Mouse (Mus musculus): ENCODE data around the gene Cnih3. TPM values are rescaled to one million over a fixed set of nuclear protein-coding genes. Genes with fewer than 3 reads are reported as not detected.

Cnih3 gene
- total RNA-seq, 2 experiments from 2014 or later: not detected

DNA sequence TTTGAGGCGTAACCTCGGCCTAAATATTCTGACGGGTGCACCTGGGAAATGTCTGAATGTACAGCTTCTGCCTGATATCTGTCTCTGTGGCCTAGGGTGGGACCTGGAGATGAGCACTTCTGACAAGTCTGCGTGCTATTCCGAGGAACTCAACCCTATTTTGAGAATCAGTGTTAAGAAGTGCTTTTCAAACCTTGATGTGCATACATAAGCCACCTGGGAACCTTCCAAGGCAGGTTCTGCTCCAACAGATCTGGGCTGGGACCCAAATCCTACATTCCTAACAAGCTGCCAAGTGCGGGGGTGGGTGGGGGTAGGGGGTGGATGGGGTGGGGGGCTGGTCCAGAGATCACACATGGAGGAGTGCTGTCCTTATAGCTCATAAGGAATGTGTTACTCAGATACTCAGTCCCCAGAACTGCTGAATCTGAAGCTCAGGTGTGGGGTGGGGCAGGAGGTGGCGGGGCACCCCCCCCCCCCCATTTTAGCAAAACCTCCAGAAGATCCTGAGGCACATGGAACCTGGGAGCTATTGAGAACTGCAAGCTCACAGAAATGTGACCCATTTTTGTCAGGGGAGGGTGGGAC is 89.3 kb downstream of the Cnih3 start:
- no peak for ATAC-seq (replicated peaks; ENCODE audit: low FRiP score, poor library complexity, severe bottlenecking)

DNA sequence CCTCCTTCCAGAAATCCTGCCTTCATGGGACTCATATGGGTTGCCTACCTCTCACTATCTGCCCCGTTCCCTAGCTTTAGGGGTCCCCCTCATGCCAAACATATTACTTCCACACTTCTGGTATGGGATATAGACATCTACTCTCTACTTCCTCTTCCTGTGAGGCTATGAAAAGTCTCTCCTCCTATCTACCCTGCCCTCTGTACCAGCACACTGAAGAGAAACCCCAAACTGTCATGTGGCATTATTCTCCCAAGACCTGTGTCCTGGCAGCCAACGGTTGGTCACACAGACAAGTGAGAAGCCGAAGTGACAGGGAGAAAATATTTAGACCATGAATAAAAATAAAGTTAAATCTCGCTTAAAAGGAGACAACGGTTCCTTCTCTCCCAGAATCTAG is 92.6 kb downstream of the Cnih3 start:
- no peak for ATAC-seq (replicated peaks; ENCODE audit: low FRiP score, poor library complexity, severe bottlenecking)

DNA sequence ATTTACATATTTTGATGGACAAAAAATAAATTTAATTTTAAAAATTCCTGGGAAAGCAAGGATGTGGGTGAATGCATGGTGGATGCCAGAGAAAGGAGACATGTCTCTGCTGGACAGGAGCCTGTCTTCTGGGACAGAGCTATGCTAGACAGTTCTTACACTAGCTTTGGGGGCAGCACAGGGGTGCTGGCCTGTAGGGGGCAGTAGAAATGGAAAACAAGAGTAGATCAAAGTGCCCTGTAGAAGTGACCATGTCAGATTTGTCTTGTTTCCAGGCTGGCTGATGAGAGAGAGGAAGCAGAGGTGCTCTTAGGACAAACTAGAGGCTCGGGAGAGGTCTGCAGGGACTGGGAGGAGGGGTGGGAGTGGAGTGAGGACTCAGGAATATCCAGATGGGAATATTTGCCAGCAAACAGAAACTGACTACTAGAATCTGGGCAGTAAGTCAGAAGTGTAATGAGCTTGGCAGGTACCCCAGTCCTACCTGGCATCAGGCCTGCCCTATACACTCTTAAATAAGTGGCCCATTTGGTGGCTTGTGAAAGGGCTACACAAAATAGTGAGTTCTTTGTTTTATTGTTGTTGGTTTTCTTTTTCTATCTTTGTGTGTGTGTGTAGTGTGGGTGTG is 93.3 kb downstream of the Cnih3 start:
- ATAC-seq (replicated peaks; ENCODE audit: low FRiP score, poor library complexity, severe bottlenecking): no peak

DNA sequence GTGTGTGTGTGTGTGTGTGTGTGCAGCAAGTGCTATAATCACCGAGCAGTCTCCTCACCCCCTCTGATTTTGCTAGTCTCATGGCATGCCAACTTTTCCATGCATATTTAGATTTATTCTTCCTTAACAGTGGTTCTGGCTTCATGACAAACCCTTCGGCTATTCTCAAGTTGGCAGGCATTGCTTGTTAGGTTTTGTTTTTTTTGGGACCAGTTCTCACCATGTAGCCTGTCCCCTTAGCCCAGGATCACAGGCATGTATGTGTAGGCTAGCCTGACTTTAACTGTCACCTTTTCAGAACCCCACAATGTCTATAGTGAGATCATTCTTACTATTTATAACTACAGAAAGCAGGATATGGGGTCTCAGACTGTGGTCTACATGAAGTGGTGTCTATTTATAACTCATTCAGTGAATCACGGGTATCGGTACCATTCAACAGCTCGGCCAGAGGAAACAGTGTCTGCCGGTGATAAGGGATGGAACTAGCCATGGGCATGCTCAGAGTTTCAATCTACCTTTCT is 94.2 kb downstream of the Cnih3 start:
- no peak for ATAC-seq (replicated peaks; ENCODE audit: low FRiP score, poor library complexity, severe bottlenecking)

DNA sequence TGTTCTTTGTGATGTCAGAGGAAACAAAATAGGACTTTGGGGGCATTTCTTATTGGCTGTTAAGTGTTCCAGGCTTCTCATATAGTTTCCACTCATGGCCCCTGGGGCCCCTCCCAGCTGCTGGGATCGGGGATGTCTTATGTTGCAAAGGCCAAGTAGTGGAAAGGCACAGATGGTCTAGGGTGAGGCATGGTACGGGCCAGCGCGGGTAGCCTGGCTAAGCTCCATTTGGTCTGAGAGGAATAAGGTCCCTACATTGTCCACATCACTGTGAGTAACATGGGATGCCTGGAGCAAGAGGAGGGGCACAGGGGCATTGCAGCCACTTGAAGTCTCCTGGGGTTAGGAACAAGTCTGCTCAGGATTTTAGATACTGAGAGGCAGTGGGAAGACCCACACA is 95.1 kb downstream of the Cnih3 start:
- no peak for ATAC-seq (replicated peaks; ENCODE audit: low FRiP score, poor library complexity, severe bottlenecking)

DNA sequence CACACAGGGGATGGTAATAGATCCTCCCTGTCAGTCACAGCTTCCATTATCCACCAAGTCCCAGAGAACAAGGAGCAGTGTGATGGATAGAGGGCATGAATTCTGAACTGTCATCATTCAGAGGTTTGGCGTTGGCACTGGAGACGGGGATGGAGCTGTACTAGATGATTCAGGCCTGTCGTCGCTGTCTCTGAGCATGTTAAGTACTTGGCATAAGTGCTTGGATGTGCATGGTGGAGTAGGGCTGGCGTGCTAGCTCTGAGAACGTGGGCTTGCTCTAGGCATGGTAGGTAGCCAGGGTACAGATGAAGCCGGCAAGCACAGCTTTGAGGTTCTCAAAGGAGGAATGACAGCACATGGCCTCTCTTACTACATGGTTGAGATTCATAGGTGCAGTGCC is 95.6 kb downstream of the Cnih3 start:
- no peak for ATAC-seq (replicated peaks; ENCODE audit: low FRiP score, poor library complexity, severe bottlenecking)

DNA sequence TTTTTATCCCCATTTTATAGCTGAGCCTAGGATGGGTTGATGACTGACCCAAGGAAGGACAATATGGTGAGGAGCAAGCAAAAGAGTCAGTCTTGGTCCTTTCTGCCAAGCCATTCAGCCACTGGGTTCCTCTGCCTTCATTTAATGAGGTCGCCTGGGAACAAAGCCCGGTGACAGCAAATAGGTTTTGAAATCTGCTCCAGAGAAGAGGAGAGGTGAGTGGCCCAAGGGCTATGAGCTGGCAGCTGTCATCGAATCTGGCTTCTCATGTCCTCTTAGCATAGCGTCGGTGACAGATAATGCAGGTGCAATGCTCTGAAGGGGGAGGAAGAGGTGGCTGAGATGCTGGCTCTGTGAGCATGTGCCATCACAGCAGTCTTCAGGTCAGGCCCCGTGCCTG is 100.7 kb downstream of the Cnih3 start:
- ATAC-seq (replicated peaks; ENCODE audit: low FRiP score, poor library complexity, severe bottlenecking): no peak

DNA sequence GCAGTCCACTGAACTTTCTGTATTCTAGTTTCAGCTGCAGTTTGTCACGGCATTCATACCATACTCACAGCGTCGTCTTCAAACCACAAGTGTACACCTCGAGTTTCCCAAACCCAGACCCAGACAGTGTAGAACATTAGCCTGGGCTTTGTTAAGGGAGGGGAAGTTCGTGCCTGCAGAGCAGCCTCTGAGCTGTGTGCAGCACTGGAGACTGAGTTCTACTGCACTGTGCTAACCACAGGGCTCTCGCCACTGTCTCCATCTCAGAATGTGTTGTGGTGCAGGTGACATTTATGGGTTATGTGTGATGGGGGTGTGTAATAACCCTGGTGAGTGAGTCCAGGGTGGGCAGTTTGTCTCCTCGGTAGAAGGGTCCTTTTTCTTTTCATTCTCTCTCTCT is 104.5 kb downstream of the Cnih3 start:
- ATAC-seq (replicated peaks; ENCODE audit: low FRiP score, poor library complexity, severe bottlenecking): no peak

DNA sequence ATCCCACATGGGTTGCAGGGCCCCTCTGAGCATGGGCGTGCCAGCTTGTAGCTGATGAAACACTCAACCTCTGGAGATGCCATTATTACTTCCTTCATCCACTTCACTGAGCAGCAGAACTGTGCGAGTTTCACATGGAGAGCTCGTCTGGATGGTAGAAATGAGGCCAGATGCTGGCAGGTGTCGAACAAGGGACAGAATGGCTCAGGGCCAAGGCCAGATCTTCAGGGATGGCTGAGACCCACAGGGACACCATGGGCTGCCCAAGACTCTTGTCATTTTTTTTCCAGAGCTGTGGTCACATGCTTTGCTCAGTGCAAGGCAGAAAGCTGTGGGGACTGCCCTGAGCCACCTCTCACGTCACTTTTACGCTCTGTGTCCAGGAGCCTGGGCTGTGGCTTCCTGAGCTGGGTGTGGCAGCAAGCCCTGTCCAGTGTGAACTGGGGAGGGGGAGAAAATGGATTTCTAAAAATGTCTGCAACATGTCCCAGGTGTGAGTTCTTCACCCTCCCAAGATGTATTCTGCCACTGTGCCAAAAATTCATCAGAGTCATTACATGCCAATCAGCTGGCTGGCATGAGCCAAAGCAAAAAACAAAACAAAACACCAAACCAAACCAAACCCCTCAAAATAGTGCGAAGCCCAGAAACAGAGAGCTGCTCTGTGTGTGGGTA is 107.1 kb downstream of the Cnih3 start:
- ATAC-seq (replicated peaks; ENCODE audit: low FRiP score, poor library complexity, severe bottlenecking): no peak

DNA sequence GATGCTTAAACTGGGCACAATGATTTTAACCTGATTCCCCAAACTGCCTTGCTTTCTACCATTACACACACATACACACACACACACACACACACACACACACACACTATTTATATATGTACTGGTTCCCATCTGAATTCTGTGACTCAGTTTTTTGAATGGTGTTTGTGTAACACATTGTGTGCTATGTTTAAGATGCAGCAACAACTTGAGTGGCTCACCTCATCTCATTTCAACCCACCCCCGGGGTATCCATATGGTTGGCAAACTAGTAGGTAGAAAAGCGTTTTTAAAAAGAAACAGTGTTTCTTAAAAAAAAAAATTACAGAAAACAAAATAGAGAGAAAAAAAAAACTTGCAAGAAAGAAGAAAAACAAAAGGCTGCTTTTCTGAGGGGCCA is 107.9 kb downstream of the Cnih3 start:
- no peak for ATAC-seq (replicated peaks; ENCODE audit: low FRiP score, poor library complexity, severe bottlenecking)

DNA sequence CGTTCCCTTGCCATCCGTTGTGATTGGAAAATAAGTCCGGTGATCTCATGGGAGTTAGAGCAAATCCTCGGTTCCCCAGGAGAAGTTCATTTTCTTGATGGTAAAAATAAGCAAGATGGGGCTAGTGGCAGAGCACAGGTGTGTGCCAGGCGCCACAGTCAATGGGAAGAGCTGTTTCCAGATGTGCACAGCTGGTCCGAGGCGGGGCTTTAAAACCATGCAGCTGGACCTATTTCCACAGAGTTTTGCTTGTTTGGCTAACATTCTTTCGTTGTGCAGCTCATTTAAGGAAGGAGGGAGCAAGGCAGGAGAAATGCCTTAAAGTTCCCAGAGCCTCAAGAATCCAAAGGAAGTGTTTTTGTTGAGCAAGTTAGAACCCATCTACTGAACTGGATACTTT is 109.1 kb downstream of the Cnih3 start:
- no peak for ATAC-seq (replicated peaks; ENCODE audit: low FRiP score, poor library complexity, severe bottlenecking)

DNA sequence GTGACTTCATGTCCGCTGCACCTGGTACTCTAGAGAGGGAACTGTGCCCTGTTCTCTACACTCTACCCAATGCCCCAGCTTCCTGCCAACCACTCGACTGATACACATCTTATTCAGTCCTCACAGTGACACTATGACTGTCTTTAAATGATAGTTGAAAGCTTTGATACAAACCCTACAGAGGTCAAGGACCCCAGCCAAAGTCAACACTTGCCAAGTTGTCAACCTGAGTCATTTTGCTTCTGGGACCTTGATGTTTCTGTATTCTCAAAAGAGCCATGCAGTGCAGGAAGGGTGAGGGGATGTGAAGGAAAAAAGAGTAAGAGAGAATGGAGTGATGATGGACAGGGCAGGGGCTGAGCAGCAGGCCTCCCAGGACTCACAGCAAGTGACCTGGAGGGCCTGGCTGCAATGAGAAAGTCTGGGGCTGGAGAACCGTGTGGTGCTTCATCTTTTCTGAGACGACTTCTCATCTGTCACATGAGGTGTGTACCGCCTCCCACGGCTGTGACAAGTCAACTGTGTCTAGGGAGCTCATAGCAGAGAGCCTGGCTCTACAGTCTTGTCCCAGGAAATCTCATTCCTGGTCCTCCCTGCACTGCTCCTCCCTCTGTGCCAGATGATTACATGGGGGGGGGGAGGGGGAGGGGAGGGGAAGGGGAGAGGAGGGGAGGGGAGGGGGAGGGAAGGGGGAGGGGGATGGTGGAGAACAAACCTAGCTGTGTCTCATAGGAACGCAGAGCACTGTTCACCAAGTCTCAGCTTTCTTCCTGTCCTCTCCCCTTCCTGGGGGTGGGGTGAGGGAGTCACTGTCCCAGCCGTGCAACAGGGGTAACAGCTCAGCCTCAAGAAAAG is 109.8 kb downstream of the Cnih3 start:
- no peak for ATAC-seq (replicated peaks; ENCODE audit: low FRiP score, poor library complexity, severe bottlenecking)

DNA sequence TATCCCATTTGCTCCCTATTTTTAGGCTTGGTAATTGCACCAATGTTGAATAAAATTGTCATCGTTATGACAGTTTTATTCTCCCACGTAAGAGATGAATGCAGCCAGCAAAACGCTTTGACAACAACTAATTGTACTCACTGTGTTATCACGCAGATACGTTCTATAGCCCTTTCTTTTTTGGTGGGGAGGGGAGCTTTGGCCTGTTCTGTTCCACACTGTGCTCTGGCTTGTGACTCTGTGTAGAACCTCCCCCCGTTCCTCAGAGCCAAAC is 110.4 kb downstream of the Cnih3 start:
- no peak for ATAC-seq (replicated peaks; ENCODE audit: low FRiP score, poor library complexity, severe bottlenecking)

DNA sequence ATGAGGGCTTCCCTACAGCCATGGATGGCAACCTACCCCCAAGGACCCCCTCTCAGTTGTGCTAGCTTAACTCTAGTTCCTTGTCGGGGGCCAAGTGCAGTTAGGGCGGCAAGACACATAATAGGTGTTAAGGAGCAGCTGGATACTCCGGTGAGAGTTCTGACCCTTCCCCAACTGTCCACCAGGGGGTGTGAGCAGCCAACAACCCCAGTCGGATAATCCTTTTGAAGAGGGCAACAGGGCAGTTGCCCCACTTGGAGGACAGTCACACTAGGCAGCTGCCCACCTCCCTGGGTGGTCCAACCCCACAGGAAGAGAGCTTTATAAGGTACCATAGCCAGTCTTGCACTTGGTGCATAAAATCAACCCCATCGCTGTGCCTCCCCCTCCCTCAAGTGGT is 112.6 kb downstream of the Cnih3 start:
- peak; percentile 74; the same call in 1 of the 2 replicates for ATAC-seq (replicated peaks; ENCODE audit: low FRiP score, poor library complexity, severe bottlenecking)

DNA sequence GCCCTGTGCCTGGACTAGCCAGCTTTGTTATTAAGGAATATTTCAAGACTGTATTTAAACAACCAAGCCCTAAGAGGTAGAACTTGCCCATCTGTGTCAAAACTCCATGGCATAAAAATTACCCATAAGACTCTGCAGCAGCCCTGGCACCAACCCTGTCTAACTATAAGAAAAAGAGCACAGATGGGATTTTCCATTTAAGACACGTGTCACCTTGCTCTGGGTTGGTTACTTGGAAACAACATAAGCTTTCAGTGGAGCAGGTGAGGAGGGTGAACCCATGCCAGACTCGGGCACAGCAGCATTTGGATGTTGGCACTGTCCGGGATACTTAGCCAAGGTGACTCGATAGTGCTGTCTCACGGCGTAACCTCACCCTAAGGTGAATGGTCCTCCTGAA is 113.6 kb downstream of the Cnih3 start:
- no peak for ATAC-seq (replicated peaks; ENCODE audit: low FRiP score, poor library complexity, severe bottlenecking)

DNA sequence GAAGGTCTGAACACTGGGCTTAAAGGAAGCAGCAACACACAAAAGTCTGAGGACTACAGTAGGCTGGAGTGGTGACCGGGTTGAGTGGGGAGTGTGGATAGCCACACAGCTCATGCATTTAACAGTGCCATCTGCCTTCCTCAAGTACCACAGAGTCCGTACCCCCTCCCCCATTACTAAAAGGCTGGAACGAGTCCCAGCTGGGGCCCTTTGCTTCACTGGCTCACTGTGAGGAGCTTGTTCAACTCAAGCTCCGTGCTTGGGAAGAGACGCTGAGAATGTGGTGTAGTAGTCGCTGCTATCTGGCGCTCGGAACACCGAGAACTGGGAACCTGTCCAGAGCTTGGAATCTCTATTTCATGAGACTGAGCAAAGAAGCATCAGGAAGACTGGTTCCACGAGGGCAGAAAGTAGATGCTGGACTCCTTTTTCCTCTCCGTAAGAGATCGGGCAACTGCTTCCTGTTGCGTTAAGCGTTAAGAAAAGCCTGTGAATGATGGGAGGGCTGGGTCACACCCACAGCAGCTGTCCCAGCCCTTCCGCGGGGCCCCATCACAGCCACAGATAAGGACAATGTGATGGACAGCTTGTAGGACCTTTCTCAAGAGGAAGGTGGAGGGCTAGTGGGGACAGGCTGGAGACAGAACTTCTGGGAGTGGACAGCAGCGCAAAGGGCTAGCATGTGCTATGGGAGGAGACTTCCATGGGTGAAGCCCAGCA is 114.3 kb downstream of the Cnih3 start:
- ATAC-seq (replicated peaks; ENCODE audit: low FRiP score, poor library complexity, severe bottlenecking): no peak

DNA sequence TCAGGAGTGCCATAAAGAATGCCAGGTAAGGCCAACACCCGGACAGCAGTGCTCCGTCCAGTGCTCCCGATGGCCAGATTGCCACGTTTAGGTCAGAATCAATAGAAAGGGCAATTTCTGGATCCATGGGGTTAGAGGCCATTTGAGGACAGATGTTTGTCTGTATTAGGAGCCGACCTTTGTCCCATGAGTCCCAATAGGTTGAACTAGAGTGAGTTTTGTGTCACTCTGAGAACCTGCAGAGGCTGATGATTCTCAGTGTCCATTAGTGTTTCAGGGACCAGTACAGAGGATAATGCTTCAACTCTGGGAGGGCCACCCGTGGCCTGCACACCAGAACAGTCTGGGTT is 114.9 kb downstream of the Cnih3 start:
- no peak for ATAC-seq (replicated peaks; ENCODE audit: low FRiP score, poor library complexity, severe bottlenecking)

DNA sequence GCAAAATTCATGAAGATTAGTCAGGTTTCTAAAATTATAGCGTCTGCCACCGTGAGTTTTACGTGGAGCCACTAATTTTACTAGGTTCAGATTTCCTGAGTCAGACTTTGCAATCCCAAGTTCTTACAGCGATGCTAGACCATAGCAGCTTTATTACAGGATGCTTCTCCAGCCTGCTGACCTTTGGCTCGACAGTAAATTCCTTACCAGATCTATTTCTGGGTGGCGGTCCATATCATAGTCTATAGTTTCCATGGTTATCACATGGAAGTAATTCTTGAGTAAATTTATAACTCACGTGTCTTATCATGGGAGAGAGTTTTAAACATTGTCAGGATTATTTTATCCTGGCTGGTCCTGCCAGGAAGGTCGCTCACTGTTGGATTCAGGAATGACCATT is 117.0 kb downstream of the Cnih3 start:
- no peak for ATAC-seq (replicated peaks; ENCODE audit: low FRiP score, poor library complexity, severe bottlenecking)

DNA sequence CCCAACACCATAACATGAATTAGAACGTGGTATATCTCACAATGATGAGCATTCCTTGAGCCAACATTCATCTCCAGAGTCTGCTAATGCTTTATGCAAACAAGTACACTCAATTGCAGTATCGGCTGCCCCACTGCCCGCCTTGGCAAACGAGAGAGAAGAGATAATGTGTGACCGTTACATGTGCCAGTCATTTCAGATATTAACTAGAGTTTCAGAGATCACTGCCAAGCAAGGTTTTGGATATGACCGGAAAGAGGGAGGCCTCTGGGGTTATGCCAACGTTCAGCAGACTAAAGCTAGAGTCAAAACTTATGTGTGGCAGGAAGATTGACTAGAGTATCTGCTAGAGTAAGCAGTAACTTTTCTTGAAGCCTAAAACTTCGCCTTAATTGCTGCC is 123.7 kb downstream of the Cnih3 start:
- ATAC-seq (replicated peaks; ENCODE audit: low FRiP score, poor library complexity, severe bottlenecking): no peak

DNA sequence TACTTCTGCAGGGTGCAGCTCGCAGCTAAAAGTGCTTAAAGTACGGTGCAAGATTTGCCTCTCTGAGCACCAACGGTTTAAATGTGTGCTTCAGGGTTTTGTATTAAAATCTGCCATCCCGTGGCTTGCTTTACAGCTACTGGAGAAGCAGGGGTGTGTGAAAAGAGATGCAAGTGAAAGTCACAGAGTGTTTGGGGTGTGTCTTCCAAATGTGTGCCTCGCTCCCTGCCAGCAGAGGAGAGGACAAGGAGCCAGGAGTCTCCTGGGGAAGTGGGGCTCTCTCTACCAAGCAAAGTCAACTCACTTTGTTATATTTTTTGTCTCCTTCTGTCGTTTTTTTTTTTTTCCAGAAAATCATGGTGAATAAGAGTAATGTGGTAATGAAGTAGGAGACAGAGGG is 124.1 kb downstream of the Cnih3 start:
- no peak for ATAC-seq (replicated peaks; ENCODE audit: low FRiP score, poor library complexity, severe bottlenecking)

Data from erythroblast, adult 5-6 weeks (primary cell).